Mouse (Mus musculus) testis, adult 2 months (tissue): Measurements from ENCODE around the gene Bach2.

Experiments
- CTCF ChIP-seq: fragments of 200-500 bp; IDR thresholded peaks from 2 replicates; pipeline ENCODE4 v1.5.1; 2012; ENCODE audit warnings: low read depth, mild to moderate bottlenecking, inconsistent platforms, low read length, moderate library complexity; ENCODE audit not compliant: control insufficient read depth, insufficient read depth, insufficient replicate concordance
- POLR2A ChIP-seq: fragments of 200-500 bp; IDR thresholded peaks from 2 replicates; pipeline ENCODE4 v1.6.1; 2012; ENCODE audit warnings: low read depth, mild to moderate bottlenecking, inconsistent platforms, low read length, moderate library complexity; ENCODE audit not compliant: control insufficient read depth

GRCm38 (mm10) chr4:32349361-32349760 is 110.8 kb downstream of the Bach2 start:
- TF ChIP-seq CTCF: no peak
- no peak for TF ChIP-seq POLR2A
